Mouse (Mus musculus): ENCODE data around the gene Pex11a.
"Not testable (repeated sequence)": the region's sequence is repeated elsewhere in the genome, so short reads cannot be mapped to it uniquely, and the experiment has no call there.

The Pex11a gene

GRCm38 (mm10) chr7:79742659-79743536, at the start of gene Pex11a, which contains the start of gene Wdr93:
Gene Pex11a (minus strand): TSS chr7:79743131.
Gene Wdr93 (plus strand): TSS chr7:79743163.
- DNase-seq (ENCODE audit: low spot score), result peak; percentile 90

GRCm38 (mm10) chr7:79789812-79790211, 46.9 kb upstream of the Pex11a start:
- not testable (repeated sequence) for DNase-seq (ENCODE audit: low spot score)

DNA sequence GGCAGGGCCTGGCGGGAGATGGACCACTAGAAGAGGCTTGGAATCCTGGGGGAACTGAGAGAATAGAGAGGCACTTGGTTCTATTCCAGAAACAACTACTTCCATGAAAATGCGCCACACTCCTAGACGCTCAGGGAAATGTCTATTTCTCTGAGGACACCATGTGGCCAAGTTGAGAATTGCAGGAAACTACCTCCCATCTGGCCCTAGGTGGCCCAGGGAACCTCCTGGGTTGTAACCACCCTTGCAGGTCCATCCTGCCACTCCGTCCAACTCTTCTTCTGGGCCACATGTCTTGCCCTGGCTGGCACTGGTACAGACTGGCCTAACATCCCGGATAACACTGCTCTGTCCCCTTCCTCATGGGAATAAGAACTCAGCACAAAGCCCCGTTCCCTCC, 43.4 kb upstream of the Pex11a start:
- peak; percentile 88 for DNase-seq (ENCODE audit: low spot score)

DNA sequence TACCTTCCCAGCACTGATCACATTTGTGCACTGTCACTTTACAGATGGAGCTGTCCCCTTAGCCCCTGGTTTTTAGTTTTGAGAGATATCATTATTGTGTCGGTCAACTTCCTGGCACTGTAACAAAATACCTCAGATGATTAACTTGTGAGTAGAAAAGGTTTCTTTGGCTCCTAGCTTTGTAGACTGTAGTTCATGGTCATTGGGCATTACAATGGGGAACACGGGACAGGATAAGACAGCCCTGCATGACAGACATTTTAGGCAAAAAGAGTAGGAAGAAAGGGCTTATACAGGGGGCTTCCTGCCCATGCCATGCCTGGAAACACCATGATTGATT, 39.6 kb upstream of the Pex11a start:
- no peak for DNase-seq (ENCODE audit: low spot score)

DNA sequence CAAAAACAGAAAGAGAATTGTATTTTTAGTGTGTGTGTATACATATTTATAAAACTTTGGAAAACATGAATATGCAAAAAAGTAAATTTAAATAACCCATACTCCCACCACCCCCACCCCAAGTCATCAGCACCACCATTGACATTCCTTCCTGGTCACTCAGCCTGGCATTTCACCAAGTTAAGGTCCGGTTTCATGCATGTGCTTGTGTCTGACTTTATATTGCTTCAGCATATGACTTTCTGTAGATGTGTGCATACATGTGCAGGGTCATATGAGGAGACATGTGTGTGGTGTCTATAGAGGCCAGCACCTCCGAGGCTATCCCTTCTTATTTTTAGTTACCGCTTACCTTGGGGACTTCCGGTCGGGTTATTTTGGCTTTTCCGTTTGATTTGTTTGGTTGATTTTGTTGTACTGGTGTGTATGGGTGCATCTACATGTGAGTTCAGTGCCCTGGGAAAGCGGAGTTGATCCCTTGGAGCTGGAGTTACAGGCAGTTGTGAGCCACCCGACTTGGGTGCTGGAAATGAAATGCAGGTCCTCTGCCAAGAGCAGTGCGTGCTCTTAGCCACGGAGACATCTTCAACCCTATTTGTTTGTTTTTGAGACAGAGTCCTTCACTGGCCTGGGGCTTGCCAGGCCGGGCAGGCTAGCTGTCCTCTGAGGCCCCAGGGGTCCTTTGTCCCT, 39.0 kb upstream of the Pex11a start:
- DNase-seq (ENCODE audit: low spot score), result no peak

- DNase-seq (ENCODE audit: low spot score), result peak; percentile 89
Measured at GRCm38 (mm10) chr7:79780647-79781626, 38.0 kb upstream of the Pex11a start.

- peak; percentile 19 for DNase-seq (ENCODE audit: low spot score)
Measured at GRCm38 (mm10) chr7:79771561-79772512, 28.9 kb upstream of the Pex11a start.

DNA sequence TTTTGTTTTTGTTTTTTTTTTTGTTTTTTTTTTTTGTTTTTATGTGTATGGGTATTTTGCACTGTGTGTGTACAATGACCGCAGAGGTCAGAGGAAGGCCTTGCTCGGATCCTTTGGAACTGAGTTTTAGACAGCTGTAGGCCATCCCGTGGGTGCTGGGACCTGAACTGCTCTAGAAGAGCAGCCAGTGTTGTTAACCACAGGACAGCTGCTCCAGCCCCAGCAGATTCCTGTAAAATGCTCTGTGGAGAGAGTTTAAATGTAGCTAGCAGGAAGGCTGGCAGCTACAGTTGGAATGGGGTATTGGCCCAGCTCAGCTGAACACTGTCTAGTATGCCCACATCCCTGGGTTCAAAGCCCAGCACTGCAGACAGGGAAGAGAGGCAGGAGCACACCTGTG, 26.7 kb upstream of the Pex11a start:
- DNase-seq (ENCODE audit: low spot score), result no peak

- no peak for DNase-seq (ENCODE audit: low spot score)
Measured at GRCm38 (mm10) chr7:79765991-79766390, 23.1 kb upstream of the Pex11a start.

DNA sequence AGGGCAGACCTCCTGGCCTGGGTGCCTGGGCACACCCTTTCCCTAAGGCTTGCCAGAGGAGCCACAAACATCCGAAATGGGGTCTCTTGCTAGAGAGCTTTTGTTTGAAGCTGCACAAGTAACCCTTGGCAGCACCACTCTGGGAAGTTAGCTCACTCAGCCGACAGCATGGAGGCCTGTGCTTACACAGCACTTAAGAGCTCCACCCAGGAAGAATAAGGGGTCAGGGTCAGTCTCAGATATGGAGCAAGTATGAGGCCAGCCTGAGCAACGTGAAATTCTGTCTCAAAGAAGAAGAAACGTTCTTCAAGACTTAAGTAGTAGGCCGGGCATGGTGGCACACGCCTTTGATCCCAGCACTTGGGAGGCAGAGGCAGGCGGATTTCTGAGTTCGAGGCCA, 19.2 kb upstream of the Pex11a start:
- DNase-seq (ENCODE audit: low spot score), result no peak

DNA sequence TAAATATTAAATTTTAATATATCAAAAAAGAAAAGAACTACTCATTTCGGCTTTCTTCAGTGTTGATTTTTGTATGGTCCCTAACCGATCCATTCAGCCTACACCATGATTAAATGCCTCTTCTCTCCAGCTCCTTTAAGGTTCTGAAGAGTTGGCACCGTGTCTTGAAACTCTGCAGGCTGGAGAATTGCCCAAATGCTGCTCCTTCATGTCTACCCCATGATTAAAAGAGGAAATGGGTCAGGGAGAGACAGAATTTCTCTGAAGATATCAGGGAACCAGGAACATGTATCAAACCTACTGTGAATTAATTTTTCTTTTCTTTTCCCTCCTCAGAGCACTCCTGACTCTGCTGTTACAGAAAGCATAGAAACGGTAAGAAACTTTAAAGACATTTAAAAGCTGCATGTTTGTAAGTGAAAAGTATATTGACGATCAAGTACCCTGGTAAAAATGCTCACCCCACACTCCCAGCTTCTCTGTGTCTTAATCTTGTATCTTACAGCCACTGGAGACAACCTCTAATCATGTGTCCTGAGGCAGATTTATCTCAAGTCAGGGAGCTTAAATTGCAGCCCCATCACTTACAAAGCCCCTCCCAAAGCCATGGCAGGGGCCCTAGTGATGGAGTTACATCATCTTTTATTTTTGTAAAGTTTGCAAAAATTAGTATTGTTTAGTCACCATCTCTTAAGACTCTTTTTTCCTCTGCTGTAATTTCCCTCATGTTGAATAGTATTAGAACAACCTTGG, 18.4 kb upstream of the Pex11a start:
- DNase-seq (ENCODE audit: low spot score), result no peak

DNA sequence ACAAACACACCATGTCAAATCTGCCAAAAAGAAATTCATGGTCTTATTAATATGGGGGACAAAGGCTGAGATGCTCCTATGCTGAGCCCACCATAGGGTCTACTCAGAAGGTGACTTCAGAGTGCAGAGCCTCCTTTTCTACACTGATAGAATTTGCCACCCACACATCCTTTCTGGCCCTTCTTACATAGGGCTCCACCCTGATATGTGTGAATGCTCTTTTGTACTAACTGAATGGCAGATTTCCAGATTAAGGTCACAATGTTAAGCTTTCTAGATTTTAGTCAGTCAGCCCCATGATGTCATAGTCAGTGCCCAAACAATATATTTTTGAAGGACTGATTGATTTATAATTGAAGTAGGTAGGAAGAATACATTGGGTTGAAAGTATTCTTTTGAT, 16.8 kb upstream of the Pex11a start:
- no peak for DNase-seq (ENCODE audit: low spot score)

- no peak for DNase-seq (ENCODE audit: low spot score)
Measured at GRCm38 (mm10) chr7:79758176-79758575, 15.2 kb upstream of the Pex11a start.

- no peak for DNase-seq (ENCODE audit: low spot score)
Measured at GRCm38 (mm10) chr7:79756334-79756733, 13.4 kb upstream of the Pex11a start.

DNA sequence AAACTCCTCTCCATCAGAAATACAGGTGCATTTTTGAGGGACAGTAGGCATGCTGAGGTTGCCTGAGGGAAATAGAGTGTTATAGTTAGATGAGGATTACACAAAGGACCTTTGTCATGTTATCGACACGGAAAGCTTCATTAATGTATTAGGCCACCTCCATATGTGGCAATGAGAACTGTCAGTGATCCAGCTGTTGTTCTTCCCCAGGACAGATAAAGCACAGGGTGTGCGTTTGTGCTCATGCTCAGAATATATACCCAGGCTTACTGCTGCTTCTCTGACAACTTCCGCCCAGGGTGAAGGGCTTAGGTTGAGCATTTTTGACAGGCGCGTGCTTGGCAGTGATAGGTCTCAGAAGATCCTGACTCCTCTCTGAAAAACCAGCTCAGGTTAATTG, 6.6 kb upstream of the Pex11a start:
- no peak for DNase-seq (ENCODE audit: low spot score)

- DNase-seq (ENCODE audit: low spot score), result no peak
Measured at GRCm38 (mm10) chr7:79747659-79748058, 4.7 kb upstream of the Pex11a start.

DNA sequence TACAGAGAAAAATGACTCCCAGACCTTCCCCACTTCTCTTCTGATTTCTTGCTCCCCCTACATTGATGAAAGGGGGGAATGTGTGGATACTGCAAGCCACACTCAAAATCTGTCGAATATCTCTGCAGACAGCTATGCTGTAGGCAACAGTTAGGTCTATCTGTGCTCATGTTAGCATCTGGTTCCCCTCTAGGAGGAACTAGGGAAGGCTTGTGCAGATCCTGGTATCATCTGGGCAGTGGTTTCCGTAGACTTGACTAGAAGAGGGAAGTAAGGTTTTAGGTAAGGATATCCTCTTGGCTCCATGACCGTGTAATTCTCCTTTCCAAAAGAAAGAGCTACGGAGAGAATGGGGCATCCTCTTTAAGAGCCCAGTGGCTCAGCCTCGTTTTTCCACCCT, 1.7 kb upstream of the Pex11a start:
- DNase-seq (ENCODE audit: low spot score), result no peak

DNA sequence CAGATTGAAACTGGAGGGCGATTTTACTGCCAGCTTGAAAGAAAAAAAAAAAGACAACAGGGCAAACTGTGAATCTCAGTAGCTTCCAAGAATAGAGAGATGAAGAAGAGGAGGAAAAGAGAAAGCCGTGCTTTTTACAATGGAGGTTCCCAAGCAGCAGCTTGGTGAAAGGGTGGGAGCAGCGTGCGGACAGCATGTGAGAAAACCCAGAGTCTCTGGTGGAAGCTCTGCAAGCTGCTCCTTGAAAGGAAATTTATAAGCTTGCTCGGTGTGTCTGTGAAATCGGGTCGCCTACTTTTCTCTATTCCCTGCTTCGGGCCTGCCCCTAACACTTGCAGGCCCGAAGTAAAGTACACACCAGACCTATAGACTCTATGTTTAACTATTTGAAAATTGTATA, 1.1 kb upstream of the Pex11a start:
- no peak for DNase-seq (ENCODE audit: low spot score)

DNA sequence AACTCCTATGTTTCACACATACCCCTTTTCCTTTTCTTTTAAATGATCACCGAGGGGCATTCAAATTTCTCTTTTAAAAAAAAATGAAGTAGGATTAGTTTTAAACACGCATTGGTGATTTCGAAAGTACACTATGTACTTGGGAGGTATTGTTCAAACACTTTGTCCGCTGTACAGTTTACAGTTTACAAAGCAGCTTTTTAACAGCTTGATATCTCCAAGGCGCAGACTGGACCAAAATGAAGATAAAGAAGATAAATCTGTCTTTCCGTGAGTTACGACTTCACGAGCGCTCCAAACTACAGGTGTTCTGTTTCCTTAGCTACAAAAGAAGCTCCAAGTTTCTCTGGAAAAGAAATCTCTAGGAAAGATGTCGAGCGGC, 663 bp downstream of the Pex11a start:
- no peak for DNase-seq (ENCODE audit: low spot score)

GRCm38 (mm10) chr7:79740279-79740678, 2.7 kb downstream of the Pex11a start:
- DNase-seq (ENCODE audit: low spot score), result no peak
